Mouse (Mus musculus): ENCODE data around the gene Asf1b.

The Asf1b gene

DNA sequence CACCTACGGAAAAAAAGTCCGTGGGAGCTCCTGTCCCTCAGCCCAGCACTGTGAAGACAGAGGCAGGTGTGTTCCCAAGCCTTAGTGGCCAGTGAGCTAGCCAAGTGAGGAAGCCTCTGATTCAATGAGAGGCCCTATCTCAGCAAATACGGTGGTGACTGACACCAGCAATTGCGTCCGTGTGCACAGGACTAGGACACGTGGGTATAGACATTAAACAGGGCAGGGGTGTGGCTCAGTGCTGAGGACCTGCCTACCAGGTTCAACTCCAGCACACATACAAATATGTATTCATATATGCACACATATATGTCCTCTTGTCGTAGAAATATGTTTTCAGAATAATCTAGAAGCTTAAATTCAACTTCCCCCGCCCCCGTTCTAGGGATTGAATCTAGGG, 64.4 kb downstream of the Asf1b start:
- TF ChIP-seq GATA4 (IDR thresholded peaks at IDR 0.05; ENCODE audit: insufficient replicate concordance, low read length), result no peak

Data from liver, adult (tissue).